Mouse (Mus musculus) hindbrain, embryonic 12.5 days (tissue): Measurements from ENCODE around the gene Rab25. TPM values are rescaled to one million over a fixed set of nuclear protein-coding genes. Genes with fewer than 3 reads are reported as not detected.
A peak's percentile ranks its signal among the peaks of the same experiment; 100 is the strongest.

Source experiments
- ATAC-seq: fragments of 200-750 bp; cut with Nextera tagmentation; 2 replicates; pipeline ENCODE4 v1.8.0; 2017; ENCODE audit warnings: moderate TSS enrichment; ENCODE audit not compliant: low FRiP score
- H3K27ac ChIP-seq: fragments of 300-500 bp; sonication (generic); 2 replicates; pipeline ENCODE4 v1.5.1; 2016; ENCODE audit warnings: mild to moderate bottlenecking
- H3K27me3 ChIP-seq: fragments of 300-500 bp; sonication (generic); 2 replicates; pipeline ENCODE4 v1.6.1; 2016; ENCODE audit warnings: mild to moderate bottlenecking
- H3K36me3 ChIP-seq: fragments of 300-500 bp; sonication (generic); 2 replicates; pipeline ENCODE4 v1.6.1; 2016; ENCODE audit warnings: mild to moderate bottlenecking
- H3K4me1 ChIP-seq: fragments of 300-500 bp; sonication (generic); 2 replicates; pipeline ENCODE4 v1.6.1; 2016
- H3K4me2 ChIP-seq: fragments of 300-500 bp; sonication (generic); replicated peaks from 2 replicates; pipeline ENCODE4 v1.6.1; 2016; ENCODE audit warnings: mild to moderate bottlenecking
- H3K4me3 ChIP-seq: fragments of 300-500 bp; sonication (generic); 2 replicates; pipeline ENCODE4 v1.5.1; 2016; ENCODE audit warnings: mild to moderate bottlenecking
- H3K9ac ChIP-seq: fragments of 300-500 bp; sonication (generic); 2 replicates; pipeline ENCODE4 v1.6.1; 2016; ENCODE audit warnings: mild to moderate bottlenecking, moderate library complexity
- H3K9me3 ChIP-seq: fragments of 300-500 bp; sonication (generic); replicated peaks from 2 replicates; pipeline ENCODE4 v1.6.1; 2016; ENCODE audit warnings: mild to moderate bottlenecking
- WGBS: fragments of 180-500 bp; shearing (Covaris S2); methylation state at CpG from one replicate; pipeline ENCODE4 v1.1.7; 2016; 5-methylcytosine and 5-hydroxymethylcytosine counted together
- polyA plus RNA-seq: library from polyadenylated mRNA; unstranded; fragments of >200 nt; fragmentation: Nextera tagmentation; extraction: Ambion mirVana; gene quantifications from 2 replicates; pipeline ENCODE4 v1.2.1, GENCODE M21; 2016

The Rab25 gene
- polyA plus RNA-seq, 1 experiment from 2014 or later = 2.4 TPM

- ATAC-seq = 0 out of 2 replicates have a peak, but pooled peaks have one; percentile 7
- H3K36me3 ChIP-seq = no peaks in the 10 kb centered on the region
- H3K9me3 ChIP-seq = no peaks in the 10 kb centered on the region
- 22% methylated on average over 4 of the region's 4 CpGs for WGBS
- H3K4me1 ChIP-seq = peaks cover 28% of the 10 kb centered on the region
- peak overlapping the region; percentile 57; the same call in 1 of the 2 replicates for H3K27ac ChIP-seq
- peak overlapping the region; percentile 65 for H3K4me3 ChIP-seq
- H3K27me3 ChIP-seq = peaks cover 36% of the 10 kb centered on the region
- no peak overlapping the region; the same call in 1 of the 2 replicates for H3K9ac ChIP-seq
- peak overlapping the region; percentile 99 for H3K4me2 ChIP-seq
These were observed 44.6 kb downstream of the Rab25 start for GRCm38 (mm10) chr3:88503505-88503863.

- under 1% methylated on average over 54 of the region's 55 CpGs for WGBS
- Histone ChIP-seq H3K27ac (peak overlapping the region; percentile 57), H3K9me3 (no peaks in the 10 kb centered on the region), H3K36me3 (no peaks in the 10 kb centered on the region), H3K27me3 (peaks cover 36% of the 10 kb centered on the region), H3K4me1 (peaks cover 28% of the 10 kb centered on the region), H3K4me3 (peak overlapping the region; percentile 65), H3K4me2 (peak overlapping the region; percentile 99), H3K9ac (peak overlapping the region; percentile 78)
- ATAC-seq = peak; percentile 82
These were observed 45.2 kb downstream of the Rab25 start for GRCm38 (mm10) chr3:88502641-88503504.

- no peaks in the 10 kb centered on the region for H3K36me3 ChIP-seq
- peaks cover 28% of the 10 kb centered on the region for H3K4me1 ChIP-seq
- no peaks in the 10 kb centered on the region for H3K9me3 ChIP-seq
- H3K4me3 ChIP-seq = peak overlapping the region; percentile 65
- peaks cover 36% of the 10 kb centered on the region for H3K27me3 ChIP-seq
- H3K9ac ChIP-seq = peak overlapping the region; percentile 78; the same call in 1 of the 2 replicates
- H3K4me2 ChIP-seq = peak overlapping the region; percentile 99
- ATAC-seq = no peak
- H3K27ac ChIP-seq = no peak overlapping the region
- WGBS = 16% methylated on average over 11 of the region's 11 CpGs
These were observed 46.0 kb downstream of the Rab25 start for GRCm38 (mm10) chr3:88502031-88502571.

- Histone ChIP-seq H3K36me3 (no peaks in the 10 kb centered on the region), H3K4me1 (peaks cover 28% of the 10 kb centered on the region), H3K4me3 (peak overlapping the region; percentile 65), H3K27ac (no peak overlapping the region), H3K9ac (no peak overlapping the region), H3K4me2 (peak overlapping the region; percentile 99), H3K9me3 (no peaks in the 10 kb centered on the region), H3K27me3 (peaks cover 36% of the 10 kb centered on the region)
- 55% methylated on average over 6 of the region's 6 CpGs for WGBS
- ATAC-seq = no peak
These were observed 46.6 kb downstream of the Rab25 start for GRCm38 (mm10) chr3:88501366-88502030.

- H3K4me2 ChIP-seq = no peak overlapping the region
- ATAC-seq = no peak
- no peak overlapping the region for H3K9ac ChIP-seq
- peaks cover 36% of the 10 kb centered on the region for H3K27me3 ChIP-seq
- H3K36me3 ChIP-seq = no peaks in the 10 kb centered on the region
- H3K27ac ChIP-seq = no peak overlapping the region
- no peak overlapping the region for H3K4me3 ChIP-seq
- WGBS = 46% methylated on average over 4 of the region's 4 CpGs
- H3K9me3 ChIP-seq = no peaks in the 10 kb centered on the region
- peaks cover 28% of the 10 kb centered on the region for H3K4me1 ChIP-seq
These were observed 47.3 kb downstream of the Rab25 start for GRCm38 (mm10) chr3:88500655-88501365.

GRCm38 (mm10) chr3:88500087-88500486 lies 48.0 kb downstream of the Rab25 start:
- no peak overlapping the region for H3K4me3 ChIP-seq
- ATAC-seq = no peak
- no peak overlapping the region for H3K9ac ChIP-seq
- H3K27ac ChIP-seq = no peak overlapping the region
- H3K4me2 ChIP-seq = no peak overlapping the region
- 74% methylated on average over 7 of the region's 7 CpGs for WGBS
- H3K9me3 ChIP-seq = no peaks in the 10 kb centered on the region
- no peaks in the 10 kb centered on the region for H3K36me3 ChIP-seq
- peaks cover 36% of the 10 kb centered on the region for H3K27me3 ChIP-seq
- peaks cover 26% of the 10 kb centered on the region for H3K4me1 ChIP-seq

GRCm38 (mm10) chr3:88499580-88499979 lies 48.5 kb downstream of the Rab25 start:
- peaks cover 28% of the 10 kb centered on the region for H3K4me1 ChIP-seq
- H3K9ac ChIP-seq = no peak overlapping the region
- H3K9me3 ChIP-seq = no peaks in the 10 kb centered on the region
- H3K4me3 ChIP-seq = no peak overlapping the region
- H3K27ac ChIP-seq = no peak overlapping the region
- H3K4me2 ChIP-seq = no peak overlapping the region
- no peak for ATAC-seq
- WGBS = 72% methylated on average over 4 of the region's 4 CpGs
- H3K36me3 ChIP-seq = no peaks in the 10 kb centered on the region
- H3K27me3 ChIP-seq = peaks cover 36% of the 10 kb centered on the region

- peaks cover 20% of the 10 kb centered on the region for H3K4me1 ChIP-seq
- 86% methylated on average over 10 of the region's 10 CpGs for WGBS
- H3K4me2 ChIP-seq = no peak overlapping the region
- no peak overlapping the region for H3K4me3 ChIP-seq
- no peak for ATAC-seq
- H3K27ac ChIP-seq = no peak overlapping the region
- H3K36me3 ChIP-seq = no peaks in the 10 kb centered on the region
- no peak overlapping the region for H3K9ac ChIP-seq
- H3K9me3 ChIP-seq = no peaks in the 10 kb centered on the region
- peaks cover 6% of the 10 kb centered on the region; the same call in 1 of the 2 replicates for H3K27me3 ChIP-seq
These were observed 52.2 kb downstream of the Rab25 start for GRCm38 (mm10) chr3:88495741-88496415.

GRCm38 (mm10) chr3:88494836-88495628 lies 53.1 kb downstream of the Rab25 start:
- Histone ChIP-seq H3K4me3 (no peak overlapping the region), H3K9ac (no peak overlapping the region), H3K27ac (no peak overlapping the region), H3K27me3 (peaks cover 6% of the 10 kb centered on the region; the same call in 1 of the 2 replicates), H3K4me2 (no peak overlapping the region), H3K4me1 (peaks cover 20% of the 10 kb centered on the region), H3K36me3 (no peaks in the 10 kb centered on the region), H3K9me3 (no peaks in the 10 kb centered on the region)
- no peak for ATAC-seq
- WGBS = 73% methylated on average over 9 of the region's 9 CpGs

- Histone ChIP-seq H3K9ac (no peak overlapping the region), H3K4me2 (no peak overlapping the region), H3K9me3 (no peaks in the 10 kb centered on the region), H3K27ac (no peak overlapping the region), H3K4me1 (peaks cover 21% of the 10 kb centered on the region), H3K4me3 (no peak overlapping the region), H3K36me3 (no peaks in the 10 kb centered on the region), H3K27me3 (peaks cover 7% of the 10 kb centered on the region; the same call in 1 of the 2 replicates)
- WGBS = 81% methylated on average over 11 of the region's 11 CpGs
- ATAC-seq = no peak
These were observed 54.2 kb downstream of the Rab25 start for GRCm38 (mm10) chr3:88493706-88494582.
